Mouse (Mus musculus): ENCODE data around the gene Gps1. TPM values are rescaled to one million over a fixed set of nuclear protein-coding genes. Genes with fewer than 3 reads are reported as not detected.
"Not testable (repeated sequence)": the region's sequence is repeated elsewhere in the genome, so short reads cannot be mapped to it uniquely, and the experiment has no call there.

The Gps1 gene
- total RNA-seq, 2 experiments from 2014 or later = 147 to 153 TPM

- DNase-seq (ENCODE audit: extremely low spot score in 1 of 2, low spot score in 1 of 2) = no peak
Measured at GRCm38 (mm10) chr11:120820546-120820945, 36.5 kb downstream of the Gps1 start.

DNA sequence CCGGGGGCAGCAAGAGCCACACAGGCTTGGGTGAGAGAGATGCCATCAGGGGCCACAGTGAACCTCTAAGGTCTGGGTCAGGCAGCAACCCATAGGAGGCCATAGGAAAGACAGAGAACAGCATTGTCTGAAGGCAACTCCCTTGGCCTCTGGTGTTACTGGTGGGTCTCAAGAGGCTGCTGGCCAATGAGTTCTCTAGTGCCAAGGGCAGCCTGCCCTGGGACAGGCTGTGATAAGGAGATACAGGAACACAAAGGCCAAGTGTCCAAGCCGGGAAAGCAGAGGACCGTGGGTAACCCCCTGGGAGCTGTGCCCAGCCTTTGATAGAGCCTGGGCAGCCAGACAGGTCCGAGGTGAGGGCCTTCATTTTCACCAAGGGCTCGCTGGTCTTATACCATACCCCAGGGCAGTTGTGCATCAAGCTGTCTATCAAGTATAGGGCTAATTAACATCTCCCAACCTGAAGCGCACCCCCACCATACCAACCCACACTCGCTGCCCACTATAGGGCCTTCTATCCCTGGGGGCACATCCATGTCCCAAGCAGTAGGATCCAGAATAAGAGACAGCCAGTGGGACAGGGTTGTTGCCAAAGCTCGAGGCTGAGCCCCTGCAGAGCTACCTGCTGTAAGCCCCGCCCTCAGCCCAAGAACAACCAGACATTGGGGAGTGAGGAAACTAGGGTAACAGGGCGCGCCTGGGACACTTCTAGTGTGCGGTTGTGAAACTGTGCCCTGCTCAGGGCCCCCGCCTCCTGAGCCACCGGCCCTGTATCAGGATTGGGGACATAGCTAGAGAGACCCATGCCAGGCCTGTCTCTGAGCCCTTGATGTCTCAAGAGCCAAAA is 37.2 kb downstream of the Gps1 start:
- no peak for DNase-seq (ENCODE audit: extremely low spot score in 1 of 2, low spot score in 1 of 2)

DNA sequence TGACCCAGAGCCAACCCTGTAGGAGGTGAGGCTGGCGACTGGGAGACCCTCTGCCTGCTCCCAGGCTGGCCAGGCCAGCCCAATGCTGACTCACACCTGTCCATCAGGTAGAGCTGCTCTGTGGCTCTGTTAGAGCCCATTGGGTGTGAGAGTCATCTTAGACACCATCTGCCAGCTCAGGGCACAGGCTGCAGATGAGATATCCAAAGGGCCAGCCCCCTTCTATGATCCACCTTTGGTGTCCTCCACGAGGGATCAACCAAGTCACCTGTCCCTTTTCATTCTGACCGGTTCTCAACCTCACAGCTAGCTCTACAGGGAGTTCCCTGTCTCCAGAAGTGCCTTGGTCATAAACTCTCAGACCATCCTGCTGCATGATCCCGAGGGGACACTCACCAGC is 38.2 kb downstream of the Gps1 start:
- no peak for DNase-seq (ENCODE audit: extremely low spot score in 1 of 2, low spot score in 1 of 2)

DNA sequence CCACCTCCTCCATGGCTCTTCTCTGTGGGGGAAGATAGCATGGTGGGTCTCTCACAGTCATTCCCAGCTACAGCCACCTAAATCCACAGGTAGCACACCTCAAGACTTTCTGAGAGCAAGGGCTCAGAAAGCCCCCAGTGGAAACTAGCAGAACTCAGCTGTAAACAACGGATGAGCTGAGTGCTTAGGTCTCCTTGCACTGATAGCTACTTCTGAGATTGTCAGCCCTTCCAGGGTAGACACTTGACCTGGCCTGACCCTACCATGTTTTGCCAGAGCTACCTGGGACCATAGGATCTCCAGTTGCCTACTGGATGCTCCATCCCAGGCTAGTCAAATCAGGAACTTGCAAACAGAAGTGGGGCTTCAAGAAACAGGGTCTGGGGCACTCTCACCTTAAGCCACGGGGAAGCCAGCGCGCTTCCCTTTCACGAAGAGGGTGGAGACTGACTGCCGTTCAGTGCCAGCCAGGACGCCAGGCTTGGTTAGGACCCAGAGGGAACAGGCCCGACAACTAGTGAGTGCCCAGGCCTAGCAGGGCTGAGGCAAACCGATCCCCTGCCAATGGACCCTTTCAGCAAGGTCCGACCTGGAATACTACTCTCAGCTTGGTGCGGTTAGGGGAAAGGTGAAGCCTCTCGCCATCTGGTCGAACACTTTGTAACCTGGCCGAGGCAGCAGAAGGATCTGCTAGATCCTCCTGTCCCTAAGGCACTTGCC is 38.9 kb downstream of the Gps1 start:
- DNase-seq (ENCODE audit: extremely low spot score in 1 of 2, low spot score in 1 of 2) = no peak

DNA sequence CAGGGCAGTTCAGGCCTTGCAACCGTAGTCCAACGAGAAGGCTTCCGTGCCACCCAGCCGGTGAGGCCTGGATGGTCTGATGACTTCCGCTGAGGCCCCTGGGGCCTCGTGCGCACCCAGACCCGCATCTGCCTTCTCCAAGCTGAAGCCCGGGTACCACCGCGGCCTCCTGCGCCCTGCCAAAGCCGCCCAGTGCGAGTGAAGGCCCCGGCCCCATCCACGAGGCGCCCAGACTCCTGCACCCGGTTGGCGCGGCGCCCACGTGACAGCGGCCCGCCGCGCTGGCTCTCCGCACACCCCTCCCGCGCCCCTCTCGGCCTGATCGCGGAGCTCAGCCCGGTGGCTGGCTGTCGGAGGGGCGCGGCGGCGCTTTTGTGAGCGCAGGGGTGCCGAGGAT is 39.5 kb downstream of the Gps1 start:
- DNase-seq (ENCODE audit: extremely low spot score in 1 of 2, low spot score in 1 of 2) = no peak

DNA sequence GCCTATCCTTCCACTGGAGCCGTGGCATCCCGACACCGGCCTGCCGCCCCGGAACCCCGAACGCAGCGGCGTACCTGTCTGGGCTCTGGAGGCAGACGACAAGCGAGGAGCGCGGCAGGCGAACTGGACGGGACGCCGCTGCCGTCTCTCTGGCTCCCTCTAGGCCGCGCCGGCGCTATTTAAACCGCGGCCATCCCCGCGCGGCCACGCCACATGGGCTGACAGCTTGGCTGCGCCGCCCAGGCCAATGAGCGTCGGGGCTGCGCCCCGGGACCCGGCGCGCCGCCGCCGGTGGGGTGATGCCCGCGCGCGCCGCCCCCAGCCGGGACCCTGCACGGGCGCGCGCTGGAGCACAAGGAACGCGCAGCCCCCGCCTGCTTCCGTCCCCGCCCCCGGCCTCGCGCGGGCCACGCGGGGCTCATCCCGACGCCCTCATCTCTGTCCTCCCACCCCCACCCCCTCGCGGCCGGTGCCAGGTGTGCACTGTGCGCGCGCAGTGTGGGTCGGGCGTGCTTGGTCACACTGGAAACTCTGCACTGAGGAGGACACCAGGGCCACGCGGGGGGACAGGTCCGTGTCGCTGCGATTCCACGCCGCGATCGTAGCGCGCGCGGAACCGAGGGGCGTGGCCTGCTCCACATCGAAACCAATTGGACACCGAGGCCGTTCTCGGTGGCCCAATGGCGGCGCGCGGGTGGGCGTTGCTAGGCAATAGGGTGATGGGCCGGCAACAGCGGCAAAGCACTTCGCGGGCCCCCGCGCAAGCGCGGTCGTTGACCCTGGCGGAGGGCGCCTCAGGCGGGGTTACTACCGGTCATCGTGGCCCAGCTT is 40.1 kb downstream of the Gps1 start, which contains the start of gene Fasn:
Gene Fasn (minus strand): TSS at position 592 of the 831 bp plus-strand sequence.
- DNase-seq (ENCODE audit: extremely low spot score in 1 of 2, low spot score in 1 of 2) = peak; percentile 90 to 98

GRCm38 (mm10) chr11:120824787-120825288 is 40.8 kb downstream of the Gps1 start:
- DNase-seq (ENCODE audit: extremely low spot score in 1 of 2, low spot score in 1 of 2) = no peak

DNA sequence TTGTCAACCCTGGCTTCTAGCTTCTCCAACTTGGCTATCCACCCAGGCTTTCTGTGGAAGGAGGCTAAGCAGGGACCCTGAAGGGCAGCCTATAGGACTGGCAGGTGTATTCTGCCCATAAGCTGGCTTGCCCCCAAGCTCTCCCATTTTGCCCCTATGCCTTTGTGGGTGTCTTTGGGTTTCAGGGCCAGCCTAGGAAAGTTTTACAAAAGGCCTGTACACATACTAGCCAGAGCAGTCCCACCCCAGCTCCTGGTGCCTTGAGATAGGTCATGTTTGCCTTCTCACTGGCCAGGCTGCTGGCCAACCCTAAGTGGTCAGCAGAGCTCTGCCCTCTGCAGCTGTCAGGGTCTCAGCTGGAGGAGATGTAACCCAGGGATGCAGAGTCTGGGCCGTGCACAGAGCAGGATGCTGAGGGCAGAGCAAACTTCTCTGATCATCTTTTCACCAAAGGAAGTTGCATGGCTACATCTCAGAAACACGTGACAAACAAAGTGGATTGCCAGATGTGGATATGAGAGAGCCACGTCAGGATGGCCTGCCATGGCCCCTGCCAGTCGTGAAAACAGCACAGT is 41.3 kb downstream of the Gps1 start:
- no peak for DNase-seq (ENCODE audit: extremely low spot score in 1 of 2, low spot score in 1 of 2)

DNA sequence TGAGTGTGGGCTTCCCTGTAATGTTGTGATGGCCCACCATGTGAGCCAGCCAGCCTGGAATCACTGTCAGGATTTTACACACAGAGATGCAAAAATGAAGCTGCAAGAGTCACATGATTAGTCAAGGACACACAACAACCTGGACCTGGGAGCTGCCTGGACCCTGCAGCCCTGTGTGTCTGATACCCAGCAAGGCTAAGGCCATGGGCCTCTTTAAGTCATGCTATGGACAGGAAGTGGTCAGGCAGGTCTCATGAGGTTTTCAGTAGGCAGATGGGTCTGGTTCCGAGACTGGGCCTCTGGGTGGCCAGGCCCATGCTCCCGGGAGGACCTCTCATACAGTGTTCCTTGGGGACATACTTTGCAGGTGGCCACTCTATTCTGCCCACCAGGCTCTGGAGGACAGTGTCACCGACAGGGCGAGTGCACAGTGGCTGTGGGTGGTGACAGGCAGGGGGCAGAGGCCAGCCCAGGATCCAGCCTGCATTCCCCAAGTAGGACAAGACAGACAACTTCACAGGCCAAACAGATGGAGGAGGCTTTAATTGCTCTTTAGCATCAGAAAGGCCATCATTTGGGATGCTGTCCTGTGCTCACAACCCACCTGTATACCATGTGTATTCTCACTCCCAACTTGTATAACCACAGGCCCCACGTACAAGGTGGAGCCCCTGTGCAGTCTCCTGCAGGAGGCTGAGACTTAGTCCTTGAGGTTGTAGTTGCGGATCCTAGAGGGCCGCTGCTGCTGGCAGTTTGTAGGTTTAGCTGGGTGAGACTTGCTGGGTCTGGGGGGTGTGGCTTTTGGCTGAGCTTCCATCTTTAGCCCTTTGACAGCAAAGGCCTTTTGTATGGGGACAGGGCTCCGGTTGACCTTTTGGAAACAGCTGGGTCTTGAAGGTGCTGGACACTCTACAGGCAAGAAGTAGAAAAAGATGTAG is 42.2 kb downstream of the Gps1 start:
- DNase-seq (ENCODE audit: extremely low spot score in 1 of 2, low spot score in 1 of 2) = no peak

- DNase-seq (ENCODE audit: extremely low spot score in 1 of 2, low spot score in 1 of 2) = no peak
Measured at GRCm38 (mm10) chr11:120828416-120828815, 44.3 kb downstream of the Gps1 start.

- DNase-seq (ENCODE audit: extremely low spot score in 1 of 2, low spot score in 1 of 2) = no peak
Measured at GRCm38 (mm10) chr11:120829757-120830532, 45.9 kb downstream of the Gps1 start.

GRCm38 (mm10) chr11:120830686-120831085 is 46.6 kb downstream of the Gps1 start:
- no peak for DNase-seq (ENCODE audit: extremely low spot score in 1 of 2, low spot score in 1 of 2)

DNA sequence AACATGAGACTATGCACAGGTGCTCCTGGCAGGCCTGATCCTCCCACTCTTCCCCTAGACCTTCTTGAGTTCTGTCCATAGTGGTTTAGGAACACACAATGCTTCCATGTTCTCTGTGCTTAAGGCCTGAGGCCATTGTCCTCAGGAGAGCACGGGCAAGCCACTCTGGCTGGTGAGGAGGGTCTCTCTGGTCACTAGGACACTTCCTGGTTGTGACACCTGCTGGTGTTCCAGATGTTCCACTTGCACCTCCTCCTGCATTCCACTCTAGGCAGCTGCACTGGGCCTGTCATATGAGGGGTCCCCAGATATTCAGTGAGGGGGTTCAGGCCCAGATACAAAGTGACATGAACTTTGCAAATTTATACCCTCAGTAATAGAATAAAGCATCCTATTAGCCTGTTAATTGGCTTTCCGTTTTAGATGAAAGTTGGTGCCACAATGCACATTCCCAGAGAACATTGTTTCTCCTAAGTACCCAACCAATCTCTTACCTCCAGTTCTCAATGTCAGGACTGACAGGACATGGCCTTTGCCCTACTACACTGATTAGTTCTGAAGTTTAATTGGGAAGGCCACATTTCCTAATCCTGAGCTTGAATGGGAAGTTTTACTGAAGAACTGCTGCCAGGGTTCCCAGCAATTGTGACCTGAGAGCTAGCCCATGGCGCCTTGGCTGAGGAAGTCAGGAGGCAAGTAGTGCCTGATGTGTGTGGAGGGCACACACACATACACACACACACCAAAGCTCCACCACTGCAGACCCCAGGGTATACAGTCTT is 47.8 kb downstream of the Gps1 start:
- DNase-seq (ENCODE audit: extremely low spot score in 1 of 2, low spot score in 1 of 2) = no peak

- not testable (repeated sequence) for DNase-seq (ENCODE audit: extremely low spot score in 1 of 2, low spot score in 1 of 2)
Measured at GRCm38 (mm10) chr11:120832962-120833361, 48.9 kb downstream of the Gps1 start.

GRCm38 (mm10) chr11:120833555-120834280 is 49.6 kb downstream of the Gps1 start:
- no peak for DNase-seq (ENCODE audit: extremely low spot score in 1 of 2, low spot score in 1 of 2)
